Mouse (Mus musculus) inflammation-experienced regulatory T-cells, adult 6 months (primary cell): ENCODE data around the gene Ulk3. TPM values are rescaled to one million over a fixed set of nuclear protein-coding genes. Genes with fewer than 3 reads are reported as not detected.
A peak's percentile ranks its signal among the peaks of the same experiment; 100 is the strongest.

Experiments used
- ATAC-seq: one replicate; pipeline ENCODE4 v1.8.0; 2017
- polyA plus RNA-seq, 3 experiments: library from polyadenylated mRNA; unstranded; fragments of 100-300 nt; shearing (Covaris generic); gene quantifications; one replicate each; pipeline ENCODE4 v1.2.1; 2017

Gene Ulk3
- polyA plus RNA-seq, 3 experiments from 2014 or later: 31.1 to 35.4 (median 32.0) TPM

DNA sequence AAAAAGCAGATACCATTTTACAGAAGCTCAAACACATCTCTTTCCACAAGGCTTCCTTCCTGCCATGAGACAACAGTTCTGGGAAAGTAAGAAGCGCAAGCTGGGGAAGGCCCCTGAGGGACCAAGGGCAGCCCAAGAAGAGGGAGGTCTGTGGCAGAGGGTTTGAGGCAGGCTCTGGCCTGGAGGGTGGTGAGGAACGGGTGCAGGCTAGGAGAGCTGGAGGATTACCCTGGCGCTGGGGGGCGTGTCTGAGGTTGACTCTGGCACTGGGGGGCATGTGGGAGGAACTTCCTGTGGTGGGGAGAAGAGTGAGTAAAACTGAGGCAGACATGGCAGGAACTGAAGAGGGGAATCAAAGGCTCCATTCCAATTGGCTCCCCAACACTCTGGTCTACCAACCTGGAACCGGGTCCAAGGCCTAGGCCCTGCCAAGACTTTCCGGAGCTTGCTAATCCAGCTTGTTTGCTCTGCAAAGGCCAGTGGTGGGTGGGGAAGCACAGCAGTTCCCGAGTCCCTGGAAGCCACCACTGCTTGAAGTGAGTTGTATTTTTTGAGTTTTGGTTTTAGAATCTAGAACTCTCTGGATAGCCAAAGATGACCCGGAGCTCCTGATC lies 28.4 kb downstream of the Ulk3 start:
- ATAC-seq: no peak

DNA sequence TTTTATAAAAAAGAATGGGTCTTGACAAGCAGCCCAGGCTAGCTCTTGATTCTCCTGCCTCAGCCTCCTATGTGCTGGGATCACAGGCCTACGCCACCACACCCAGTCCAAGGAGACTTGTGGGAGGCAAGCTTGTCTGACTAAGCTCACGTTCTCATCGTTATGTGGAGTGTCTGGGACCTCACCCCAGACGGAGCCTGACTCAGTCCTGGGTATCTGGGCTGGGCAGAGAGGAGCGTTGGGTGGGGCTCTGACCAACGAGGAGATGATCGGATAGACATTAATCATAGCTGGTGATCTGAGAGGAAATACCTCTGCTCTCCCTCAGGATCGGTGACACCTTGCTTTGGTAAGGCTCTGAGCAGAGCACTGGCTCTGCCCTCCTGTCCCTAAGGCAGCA lies 29.6 kb downstream of the Ulk3 start:
- no peak for ATAC-seq

DNA sequence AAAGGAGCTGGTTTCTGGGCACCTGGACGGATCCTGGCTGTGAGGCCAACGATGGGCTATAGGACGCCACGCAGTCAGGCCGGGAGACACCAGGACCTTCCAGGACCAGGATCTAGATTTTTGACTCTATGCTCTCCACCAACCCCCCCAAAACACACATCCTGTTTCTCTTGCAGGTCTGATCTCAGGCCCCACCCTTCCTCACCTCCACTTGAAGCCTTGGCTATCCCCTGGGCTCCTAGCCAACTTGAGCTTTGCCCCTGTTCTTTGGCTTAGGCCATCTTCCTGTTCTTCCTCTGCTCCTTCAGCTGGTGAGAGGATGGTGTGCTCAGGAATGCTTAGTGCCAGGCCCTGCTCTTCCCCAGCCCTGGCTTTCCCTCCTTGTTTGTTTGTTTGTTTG lies 31.4 kb downstream of the Ulk3 start, which contains the start of gene Lman1l:
Lman1l (minus strand) TSS at position 101 of the 400 bp plus-strand sequence.
- peak; percentile 49 for ATAC-seq

DNA sequence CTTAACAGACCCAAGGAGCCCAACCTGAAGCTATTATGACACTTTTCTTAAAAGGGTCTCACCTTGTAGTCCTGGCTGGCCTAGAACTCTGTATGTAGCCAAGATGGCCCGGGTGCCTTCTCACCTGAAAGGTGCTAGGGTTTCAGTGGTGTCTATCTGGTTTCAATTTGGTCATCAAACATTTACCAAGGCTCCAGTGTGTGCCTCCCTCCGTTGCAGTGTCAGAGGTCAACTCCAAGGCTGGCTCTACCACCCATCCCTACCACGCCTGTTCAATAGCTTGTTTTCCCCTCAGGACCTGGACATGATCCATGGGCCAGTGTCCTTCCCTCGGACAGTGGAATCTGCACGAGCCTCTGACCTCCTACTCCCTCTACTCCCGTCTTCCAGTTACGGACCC lies 35.0 kb downstream of the Ulk3 start:
- no peak for ATAC-seq

DNA sequence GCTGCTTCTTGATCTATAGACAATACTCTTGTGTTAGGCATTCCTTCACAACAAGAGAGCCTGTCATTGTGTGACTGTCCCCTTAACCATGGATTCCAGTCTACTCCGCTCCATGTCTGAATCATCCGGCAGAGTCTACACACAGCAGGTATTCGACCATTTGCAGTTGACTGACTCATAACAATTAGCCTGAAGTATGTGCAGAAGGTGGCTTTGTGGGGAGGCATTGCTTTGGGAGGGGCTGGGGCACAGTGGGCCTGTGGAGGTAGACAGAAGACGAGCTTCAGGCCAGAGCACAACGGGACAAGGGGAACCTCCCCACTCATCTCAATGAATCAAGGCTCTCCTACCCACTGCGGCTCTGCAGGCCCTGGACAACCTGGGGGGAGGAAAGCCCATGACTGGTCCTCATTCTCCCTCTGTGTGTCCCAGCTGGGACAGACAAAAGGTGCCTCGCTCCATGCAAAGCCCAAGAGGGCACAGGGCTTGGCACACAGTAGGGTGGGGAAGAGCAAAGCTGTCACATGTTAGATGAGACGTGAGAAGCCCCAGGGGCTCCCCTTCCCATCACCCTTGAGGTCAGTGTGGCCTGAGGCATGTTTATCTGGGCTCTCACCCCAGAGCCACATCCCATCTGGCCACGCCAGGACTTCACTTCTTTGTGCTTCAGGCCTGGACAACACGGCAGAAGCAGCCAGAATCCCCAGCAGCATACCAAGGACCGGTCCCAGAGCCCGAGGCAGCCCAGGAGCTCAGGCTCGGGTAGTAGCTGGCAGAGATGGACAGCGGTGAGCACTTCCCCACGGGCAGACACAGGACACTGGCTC lies 36.6 kb downstream of the Ulk3 start:
- ATAC-seq: no peak

DNA sequence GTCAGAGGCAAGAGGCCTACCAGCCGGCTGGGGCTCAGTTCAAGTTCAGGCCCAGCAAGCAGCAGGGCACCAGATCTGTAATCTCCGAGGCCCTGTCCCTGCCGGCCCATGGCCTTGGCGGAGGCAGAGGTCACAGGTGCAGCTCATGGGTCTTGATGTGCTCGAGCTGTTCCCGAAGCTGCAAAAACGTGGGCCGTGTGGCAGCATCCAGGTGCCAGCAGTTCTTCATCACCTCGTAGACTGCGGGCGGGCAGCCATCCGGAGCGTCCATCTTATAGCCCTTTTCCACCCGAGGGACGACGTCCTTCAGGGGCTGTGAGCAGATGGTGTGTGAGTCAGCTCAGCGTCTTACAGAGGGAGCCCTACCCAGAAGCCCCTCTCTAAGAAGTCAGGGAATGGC lies 37.9 kb downstream of the Ulk3 start:
- no peak for ATAC-seq

DNA sequence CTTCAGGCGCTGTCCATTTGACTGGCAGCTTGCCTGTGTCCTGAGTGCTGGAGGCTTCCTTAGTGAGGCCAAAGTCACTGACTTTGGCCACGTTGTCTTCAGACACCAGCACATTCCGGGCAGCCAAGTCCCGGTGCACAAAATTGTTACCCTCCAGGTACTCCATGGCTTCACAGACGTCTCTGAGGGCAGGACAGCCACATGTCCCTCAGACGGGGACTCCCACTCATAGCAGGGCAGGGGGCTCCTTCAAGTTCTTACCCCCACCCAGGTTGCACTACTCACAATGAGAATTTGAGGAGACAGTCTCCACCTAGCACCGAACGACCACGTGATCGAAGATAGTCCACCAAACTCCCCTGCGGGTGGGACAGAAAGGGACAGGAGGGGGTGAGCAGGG lies 38.6 kb downstream of the Ulk3 start:
- ATAC-seq: no peak

DNA sequence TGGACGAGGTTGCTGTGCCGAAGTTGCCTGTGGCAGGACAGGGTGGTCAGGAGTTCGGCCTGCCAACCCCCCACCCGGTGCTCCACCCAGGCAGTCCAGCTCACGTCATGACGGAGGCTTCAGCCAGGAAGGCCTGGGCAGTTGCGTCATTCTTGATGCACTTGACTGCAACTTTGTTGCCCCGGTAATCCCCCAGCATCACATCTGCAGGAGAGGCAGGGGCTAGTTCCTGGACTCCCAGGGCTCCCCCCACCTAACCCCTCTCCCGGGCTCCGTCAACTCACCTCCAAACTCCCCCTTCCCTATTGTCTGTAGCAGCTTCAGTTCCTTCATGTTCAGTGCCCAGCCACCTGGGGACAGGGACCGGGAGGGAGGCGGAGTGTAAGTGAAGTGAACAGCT lies 39.5 kb downstream of the Ulk3 start:
- ATAC-seq: no peak

DNA sequence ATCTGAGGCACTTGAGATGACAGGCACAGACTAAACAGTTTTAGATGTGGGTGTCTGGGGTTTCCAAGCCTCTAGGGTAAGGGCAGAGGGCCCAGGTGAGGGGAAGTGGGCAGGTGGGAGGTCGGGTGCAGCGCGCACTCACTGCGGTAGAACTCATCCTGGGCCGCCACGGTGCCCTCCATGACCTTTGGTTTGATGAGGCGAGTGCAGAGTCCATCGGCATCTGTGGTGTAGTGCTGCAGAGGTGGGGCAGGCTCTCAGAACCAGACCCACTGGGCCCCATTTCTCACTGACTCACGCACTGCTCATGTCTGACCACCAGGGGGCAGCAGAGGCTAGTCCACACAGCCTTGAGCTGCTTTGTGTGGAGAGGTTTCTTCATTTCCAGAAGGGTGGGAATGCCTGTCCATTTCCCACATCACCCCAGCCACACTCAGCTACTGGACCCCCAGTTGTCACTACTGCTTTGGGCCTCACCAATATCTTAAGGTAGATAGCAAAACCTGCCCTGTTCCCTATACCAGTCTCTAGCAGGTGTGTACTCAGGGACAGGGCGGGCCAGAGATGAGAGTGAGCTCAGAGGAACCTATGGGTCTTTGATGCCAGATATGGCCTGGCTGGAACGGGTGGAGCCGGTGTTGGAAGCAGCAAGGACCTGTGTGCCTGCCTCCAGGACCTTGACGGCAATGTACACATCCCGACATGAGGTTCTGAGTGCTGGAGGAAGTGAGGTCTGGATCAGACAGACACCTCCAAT lies 40.0 kb downstream of the Ulk3 start:
- peak; percentile 51 for ATAC-seq

DNA sequence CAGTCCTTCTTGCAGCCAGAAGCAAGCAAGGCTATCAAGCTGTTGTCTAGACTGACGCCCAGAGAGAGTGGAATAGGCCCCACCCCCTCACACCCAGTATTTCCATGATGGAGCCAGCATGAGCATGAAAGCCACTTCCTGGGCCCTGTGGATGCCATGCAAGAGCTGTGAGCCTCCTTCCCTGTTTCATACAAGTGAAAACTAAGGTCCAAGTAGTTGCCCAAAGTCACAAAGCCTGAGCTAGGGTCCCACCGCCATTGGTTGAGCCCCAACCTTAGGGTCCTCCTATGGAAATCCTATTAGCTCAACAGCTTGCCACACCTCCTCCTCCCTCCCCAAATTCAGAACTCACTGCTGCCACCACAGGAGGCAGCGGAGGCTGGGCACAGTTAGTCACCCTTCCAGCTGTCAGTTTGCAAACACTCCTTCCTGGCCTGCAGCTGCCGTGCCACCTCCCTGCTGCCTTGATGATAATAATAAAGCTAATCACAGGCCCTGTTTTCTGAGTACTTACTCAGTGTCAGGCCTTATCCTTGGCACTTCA lies 44.3 kb downstream of the Ulk3 start:
- ATAC-seq: peak; percentile 75

DNA sequence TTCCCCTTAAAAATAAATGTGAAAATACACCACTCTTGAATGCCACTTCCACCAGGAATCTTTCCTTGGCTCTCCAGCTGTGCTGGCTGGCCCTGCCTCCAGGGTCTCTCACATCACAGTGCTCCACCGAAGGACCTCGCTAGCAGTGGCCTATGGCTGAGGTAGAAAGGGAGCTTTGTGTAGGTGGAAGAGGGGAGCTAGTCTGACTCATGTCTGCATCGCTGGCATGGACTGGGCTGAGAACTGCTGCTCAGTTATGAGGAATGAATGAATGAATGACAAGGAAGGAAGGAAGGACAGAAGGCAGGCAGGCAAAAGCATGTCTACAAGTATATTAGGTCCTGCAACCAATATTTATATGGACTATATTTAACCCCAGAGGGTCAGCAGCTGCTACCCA lies 48.0 kb downstream of the Ulk3 start:
- ATAC-seq: no peak

DNA sequence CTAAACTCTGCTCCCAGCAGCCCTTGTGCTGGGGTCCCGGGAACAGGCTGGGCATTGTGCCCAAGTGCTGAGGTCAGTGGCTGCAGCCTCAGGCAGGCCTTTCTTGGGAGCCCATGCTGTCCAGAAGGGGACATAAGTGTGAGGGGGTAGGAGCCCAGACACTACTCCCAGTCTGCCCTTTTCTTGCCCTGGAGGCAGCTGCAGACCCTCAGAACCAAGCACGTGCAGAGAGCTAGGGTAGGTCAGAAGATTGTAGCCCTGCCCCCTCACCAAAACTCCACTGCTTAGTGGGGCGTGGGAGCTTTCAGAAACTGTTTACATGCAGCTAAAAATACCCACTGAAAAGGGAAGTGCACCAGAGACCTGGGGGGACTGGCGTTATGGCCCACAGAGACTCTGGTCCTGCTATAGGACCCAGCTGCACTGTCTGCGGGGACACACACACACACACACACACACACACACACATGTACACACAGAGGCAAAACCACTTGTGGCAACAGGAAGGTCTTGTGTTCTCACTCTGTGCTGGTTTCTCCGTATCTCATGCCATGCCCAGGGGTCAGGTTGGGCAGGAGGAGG lies 48.6 kb downstream of the Ulk3 start:
- ATAC-seq: no peak

DNA sequence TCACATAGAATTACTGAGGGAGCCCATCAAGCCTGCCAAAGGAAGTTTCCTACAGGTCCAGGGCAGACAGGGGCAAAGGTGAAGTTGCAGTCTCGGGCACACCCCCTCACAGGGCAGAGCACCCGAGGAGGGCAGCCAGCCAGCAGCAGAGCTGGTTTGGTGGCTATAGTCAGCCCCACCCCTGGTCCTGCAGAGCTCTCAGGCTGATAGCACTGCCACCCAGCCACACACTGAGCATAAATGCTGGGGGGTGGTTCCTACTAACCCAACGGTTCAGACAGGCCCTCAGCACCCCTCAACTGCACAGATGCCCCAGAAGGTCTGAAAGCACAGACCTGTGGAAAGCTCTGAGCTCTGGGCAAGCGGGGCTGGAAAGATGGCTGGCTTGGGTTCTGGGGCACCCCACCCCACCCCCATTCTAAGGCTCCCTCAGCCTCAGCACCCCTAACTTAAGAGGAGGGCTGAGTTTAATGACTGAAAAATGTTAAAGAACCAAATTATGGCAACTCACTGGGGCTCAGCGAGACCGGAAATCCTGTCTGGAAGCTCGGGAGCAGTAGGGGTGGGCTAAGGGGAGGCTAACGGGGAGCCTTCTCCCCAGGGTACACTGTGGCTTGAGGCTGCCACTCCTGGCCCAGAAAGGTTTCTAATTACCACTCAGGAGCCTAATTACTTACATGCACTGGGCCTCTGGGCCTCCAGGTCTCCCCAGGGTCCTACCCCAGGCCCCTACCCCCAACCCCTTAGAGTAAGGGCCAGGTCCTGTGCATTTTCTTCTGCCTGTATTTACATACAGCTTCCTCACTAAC lies 49.6 kb downstream of the Ulk3 start:
- ATAC-seq: no peak

DNA sequence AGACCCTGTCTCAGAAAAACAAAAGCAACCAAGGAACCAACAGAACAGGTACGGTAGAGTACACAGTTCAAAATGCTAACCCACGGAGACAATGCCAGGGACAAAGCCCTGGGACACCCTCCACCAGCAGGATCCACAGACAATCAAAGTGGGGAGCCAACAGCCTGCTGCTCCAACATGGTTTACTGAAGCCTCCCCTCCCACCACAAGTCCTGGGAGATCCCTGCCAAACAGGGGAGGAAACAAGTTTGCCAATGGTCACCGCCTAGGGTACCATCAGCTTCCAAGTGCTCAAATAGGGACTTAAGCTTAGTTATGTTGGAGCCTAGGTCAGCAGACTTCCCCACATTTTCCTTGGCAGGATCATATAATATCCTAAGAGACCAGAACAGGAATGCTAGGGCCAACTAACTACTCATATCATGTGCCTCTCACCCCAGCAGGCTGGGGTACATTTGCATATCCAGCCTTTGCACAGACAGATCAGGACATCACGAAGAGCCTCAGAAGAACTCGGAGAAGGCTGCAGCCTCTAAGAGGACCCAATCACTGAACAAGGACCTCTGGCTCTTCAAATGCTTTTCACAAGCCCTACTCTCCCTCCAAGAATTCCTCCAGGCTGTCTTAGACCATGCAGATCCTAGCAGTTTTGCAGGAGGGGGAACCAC lies 50.5 kb downstream of the Ulk3 start:
- ATAC-seq: no peak

DNA sequence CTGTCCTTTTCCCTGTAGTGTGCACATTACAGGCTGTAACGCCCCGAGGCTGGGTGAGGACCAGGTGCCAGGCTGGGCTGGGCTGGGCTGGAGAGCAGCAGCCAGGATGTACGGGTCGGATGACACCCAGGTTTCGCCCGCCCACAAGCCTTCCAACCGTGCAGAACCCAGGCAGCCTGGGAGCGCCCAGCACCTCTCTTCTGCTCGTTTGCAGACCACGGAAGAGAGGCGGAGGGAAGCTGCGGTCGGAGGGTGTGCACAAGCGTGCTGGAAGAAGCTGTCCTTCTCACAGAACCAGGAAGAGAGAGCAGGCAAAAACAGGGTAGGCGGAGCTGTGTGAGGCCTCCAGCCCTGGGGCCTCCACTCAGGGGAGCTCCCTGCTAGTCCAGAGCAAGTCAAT lies 51.1 kb downstream of the Ulk3 start:
- ATAC-seq: peak; percentile 88

DNA sequence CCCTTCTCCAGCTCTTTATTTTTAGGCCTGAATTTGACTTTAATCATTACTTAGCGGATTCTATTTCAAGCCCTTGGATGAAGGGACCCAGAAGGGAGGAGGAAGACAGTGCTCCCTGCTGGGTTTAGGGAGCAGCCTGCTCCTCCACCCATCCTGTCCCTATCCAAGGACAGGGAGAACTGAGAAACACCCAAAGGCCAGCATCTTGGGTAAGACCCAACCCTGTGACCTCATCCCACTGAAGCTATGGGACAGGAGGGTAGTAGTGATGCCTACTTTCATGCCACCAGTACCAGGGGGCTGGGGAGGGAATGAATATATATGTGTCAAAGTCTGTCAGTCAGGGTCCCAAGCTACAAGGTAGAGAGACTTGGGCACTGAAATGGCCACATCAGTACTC lies 51.8 kb downstream of the Ulk3 start:
- no peak for ATAC-seq

DNA sequence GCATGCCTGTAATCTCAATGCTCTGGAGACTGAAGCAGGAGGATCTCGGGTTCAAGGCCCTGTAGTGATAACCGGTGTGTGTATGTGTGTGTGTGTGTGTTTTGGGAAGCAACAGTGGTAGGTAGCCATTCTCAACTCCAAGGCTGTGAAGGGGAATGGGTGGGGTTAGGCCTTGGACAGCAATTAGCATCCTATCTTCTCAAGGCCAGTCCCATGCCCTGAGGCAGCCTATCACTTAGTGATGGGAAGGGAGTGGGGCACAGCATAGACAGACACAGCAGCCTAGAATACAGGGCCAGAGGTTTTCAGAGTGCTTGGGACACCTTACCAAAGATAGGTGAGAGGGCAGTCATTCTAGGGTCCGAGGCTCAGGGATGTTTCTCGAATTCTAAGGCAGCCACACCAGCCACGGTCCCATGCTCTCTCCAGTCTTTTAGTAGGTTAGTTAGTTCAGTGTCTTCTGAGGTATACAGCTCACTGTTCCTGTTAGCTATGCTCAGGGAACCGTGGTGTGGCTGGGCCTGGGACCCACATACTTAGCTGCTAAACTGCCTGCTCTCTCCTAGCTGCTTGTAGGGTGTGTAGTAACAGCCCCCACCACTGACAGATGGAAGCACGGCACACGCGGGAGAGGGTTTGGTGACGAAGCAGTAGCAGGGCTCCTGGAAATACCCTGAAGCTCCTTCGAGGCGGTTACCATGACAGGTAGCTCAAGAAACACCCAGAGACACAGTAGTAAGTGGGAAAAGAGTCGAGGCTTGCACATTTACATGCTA lies 52.7 kb downstream of the Ulk3 start:
- ATAC-seq: no peak

DNA sequence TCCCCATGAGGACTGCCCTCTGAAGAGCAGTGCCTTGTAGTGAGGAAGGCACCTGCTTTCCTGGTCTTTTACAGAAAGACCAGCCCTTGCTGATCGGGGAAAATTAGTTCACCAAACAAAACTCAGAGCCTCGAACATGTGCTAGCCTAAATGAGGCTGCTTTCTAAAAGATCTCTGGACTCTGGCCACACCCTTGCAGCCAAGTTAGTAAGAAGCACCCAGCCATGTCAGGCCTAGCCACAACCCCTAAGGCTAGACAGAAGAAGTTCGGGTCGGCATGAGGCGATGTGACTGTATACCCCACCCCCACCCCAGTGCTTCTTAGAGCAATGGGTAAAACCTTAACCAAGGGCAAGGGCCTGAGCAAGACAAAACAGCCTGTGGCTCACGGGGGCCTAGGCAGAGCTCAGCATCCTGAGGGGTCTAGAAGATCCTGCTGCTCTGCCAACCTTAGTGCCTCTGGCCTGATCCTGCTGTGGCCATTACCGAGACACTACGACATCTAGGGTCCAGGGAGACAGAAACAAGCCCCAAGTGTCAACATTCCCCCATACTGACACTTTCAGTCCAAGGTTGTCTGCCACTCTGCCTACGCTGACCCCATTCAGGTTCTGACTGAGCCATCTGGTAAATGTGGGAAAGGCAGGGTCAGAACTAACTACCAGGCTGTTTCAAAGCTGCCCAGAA lies 54.1 kb downstream of the Ulk3 start:
- no peak for ATAC-seq

DNA sequence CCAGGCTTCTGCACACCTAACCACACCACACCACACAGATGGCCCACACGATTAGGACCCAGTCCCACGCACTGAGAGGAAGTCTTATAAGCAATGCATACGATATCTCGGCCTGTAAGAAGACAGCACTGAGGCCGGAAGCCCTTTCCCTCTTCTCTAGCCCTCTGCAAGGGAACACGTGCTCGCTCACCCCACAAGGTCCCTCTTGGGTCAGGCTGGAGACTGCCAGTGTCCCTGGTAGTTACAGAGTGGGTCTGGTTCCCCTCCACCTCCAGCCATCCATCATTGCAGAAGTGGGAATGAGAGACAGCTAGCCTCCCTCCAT lies 54.6 kb downstream of the Ulk3 start:
- no peak for ATAC-seq

DNA sequence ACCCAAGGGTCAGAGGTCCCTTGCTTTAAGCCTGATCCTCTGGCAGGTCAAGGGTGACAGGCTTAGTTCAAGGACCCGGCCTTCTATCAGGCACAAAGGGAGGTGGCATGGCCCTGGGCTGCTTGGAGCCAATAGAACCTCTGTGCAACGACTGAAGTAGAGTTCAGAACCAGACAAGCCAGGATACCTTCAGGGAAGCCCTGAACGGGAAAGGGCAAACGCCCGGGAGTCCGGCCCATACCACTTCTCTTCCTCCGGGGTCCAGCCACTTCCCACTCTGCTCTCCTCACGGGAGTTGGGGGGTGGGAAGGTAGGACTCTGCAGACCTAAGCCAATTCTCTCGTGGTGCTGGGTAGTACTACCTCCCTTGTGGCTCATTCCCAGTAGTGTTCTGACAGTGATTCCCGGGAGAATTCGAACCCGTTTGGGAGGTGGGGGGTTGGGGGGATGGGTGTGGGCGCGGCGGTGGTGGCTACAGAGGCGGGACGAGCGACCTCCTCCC lies 55.2 kb downstream of the Ulk3 start:
- no peak for ATAC-seq
